ENCODE assay signal across 19 mouse cellular contexts in genomic region chr6:83447031-83447430, GRCm38 (mm10). TPM values are rescaled to one million over a fixed set of nuclear protein-coding genes. Genes with fewer than 3 reads are reported as not detected.
DNase-seq lines count a peak whose midpoint lies in the region; ATAC-seq and TF ChIP-seq lines count a peak whose summit lies in the region.
"Had no signal": no experiment of that assay in that cellular context is flagged by ENCODE, and none has a peak within 500 bp of the region (broad histone marks: within the 10 kb centered on the region; RNA-seq: fewer than 3 reads in every experiment).

No protein-coding gene starts in this region.

- peaks cover 98% of the 10 kb centered on the region for H3K4me1 ChIP-seq in heart, embryonic 10.5 days
- peaks cover 35% of the 10 kb centered on the region for H3K4me1 ChIP-seq in heart, adult 2 months (ENCODE audit: control insufficient read depth, insufficient read depth, low read length)
- peaks cover 60% of the 10 kb centered on the region for H3K4me1 ChIP-seq in limb, embryonic 14.5 days (ENCODE audit: control insufficient read depth, insufficient read depth, low read length)
- peaks cover 84% of the 10 kb centered on the region for H3K4me1 ChIP-seq in limb, embryonic 10.5 days
- peaks cover 99% of the 10 kb centered on the region for H3K4me1 ChIP-seq in liver, embryonic 13.5 days (replicated peaks)
- peaks cover 56% of the 10 kb centered on the region for H3K4me1 ChIP-seq in small intestine, adult 2 months (ENCODE audit: control insufficient read depth, insufficient read depth, insufficient read length, low read length)
- H3K4me1 ChIP-seq in neural tube, embryonic 15.5 days: peaks cover 84% of the 10 kb centered on the region

- TF ChIP-seq EP300 in heart, adult 2 months (IDR thresholded peaks at IDR 0.05; ENCODE audit: insufficient read depth, low read depth, low read length): no peak

- H3K4me3 ChIP-seq in heart, embryonic 10.5 days: no peak overlapping the region
- no peak overlapping the region for H3K4me3 ChIP-seq in heart, adult 2 months
- H3K4me3 ChIP-seq in limb, embryonic 14.5 days (replicated peaks; ENCODE audit: low read length): no peak overlapping the region
- no peak overlapping the region for H3K4me3 ChIP-seq in limb, embryonic 10.5 days
- H3K4me3 ChIP-seq in liver, embryonic 13.5 days (replicated peaks): no peak overlapping the region
- no peak overlapping the region for H3K4me3 ChIP-seq in small intestine, adult 2 months (ENCODE audit: low read depth, low read length)
- H3K4me3 ChIP-seq in neural tube, embryonic 15.5 days (replicated peaks): no peak overlapping the region
- H3K4me3 ChIP-seq: embryonic facial prominence, embryonic 13.5 days; forebrain, embryonic 13.5 days; hindbrain, embryonic 15.5 days had no signal

- peaks cover 5% of the 10 kb centered on the region; the same call in 1 of the 2 replicates for H3K79me2 ChIP-seq in heart, adult 2 months (replicated peaks; ENCODE audit: control insufficient read depth, insufficient read depth, low read length)

- H3K36me3 ChIP-seq in heart, embryonic 10.5 days: peaks cover 25% of the 10 kb centered on the region; the same call in 1 of the 2 replicates
- H3K36me3 ChIP-seq in heart, adult 2 months (ENCODE audit: control insufficient read depth, insufficient read depth, low read length): peaks cover 7% of the 10 kb centered on the region
- peaks cover 36% of the 10 kb centered on the region for H3K36me3 ChIP-seq in limb, embryonic 14.5 days (ENCODE audit: control insufficient read depth, insufficient read depth, low read length)
- H3K36me3 ChIP-seq in limb, embryonic 10.5 days: peaks cover 82% of the 10 kb centered on the region
- peaks cover 23% of the 10 kb centered on the region for H3K36me3 ChIP-seq in liver, embryonic 13.5 days
- H3K36me3 ChIP-seq in small intestine, adult 2 months (ENCODE audit: control insufficient read depth, insufficient read depth, low read length): no peaks in the 10 kb centered on the region; the same call in none of the 2 replicates
- 0 out of 2 replicates have a peak, but pooled peaks cover 8% of the 10 kb centered on the region for H3K36me3 ChIP-seq in neural tube, embryonic 15.5 days
- H3K36me3 ChIP-seq: hindbrain, embryonic 15.5 days had no signal

- H3K27me3 ChIP-seq in heart, embryonic 10.5 days (ENCODE audit: insufficient read depth, poor library complexity, severe bottlenecking): no peaks in the 10 kb centered on the region
- no peaks in the 10 kb centered on the region for H3K27me3 ChIP-seq in heart, adult 2 months (ENCODE audit: control insufficient read depth, insufficient read depth, low read length)
- H3K27me3 ChIP-seq in limb, embryonic 14.5 days (ENCODE audit: control insufficient read depth, insufficient read depth, low read length): no peaks in the 10 kb centered on the region
- no peaks in the 10 kb centered on the region for H3K27me3 ChIP-seq in limb, embryonic 10.5 days (ENCODE audit: low read depth, poor library complexity, severe bottlenecking)
- no peaks in the 10 kb centered on the region for H3K27me3 ChIP-seq in liver, embryonic 13.5 days
- H3K27me3 ChIP-seq in small intestine, adult 2 months (ENCODE audit: control insufficient read depth, insufficient read depth, low read length): no peaks in the 10 kb centered on the region
- no peaks in the 10 kb centered on the region for H3K27me3 ChIP-seq in neural tube, embryonic 15.5 days (replicated peaks)
- H3K27me3 ChIP-seq: embryonic facial prominence, embryonic 13.5 days; forebrain, embryonic 13.5 days; hindbrain, embryonic 15.5 days had no signal

- no peaks in the 10 kb centered on the region for H3K9me3 ChIP-seq in heart, embryonic 10.5 days
- H3K9me3 ChIP-seq in limb, embryonic 14.5 days (ENCODE audit: control insufficient read depth, low read length): no peaks in the 10 kb centered on the region
- H3K9me3 ChIP-seq in limb, embryonic 10.5 days (replicated peaks): no peaks in the 10 kb centered on the region
- H3K9me3 ChIP-seq in liver, embryonic 13.5 days (replicated peaks): no peaks in the 10 kb centered on the region
- no peaks in the 10 kb centered on the region for H3K9me3 ChIP-seq in neural tube, embryonic 15.5 days (replicated peaks)
- H3K9me3 ChIP-seq: embryonic facial prominence, embryonic 13.5 days; forebrain, embryonic 13.5 days; hindbrain, embryonic 15.5 days had no signal

- no peak for ATAC-seq in limb, embryonic 14.5 days (ENCODE audit: low FRiP score, low read depth)
- peak; percentile 17; the same call in 1 of the 2 replicates for ATAC-seq in liver, embryonic 13.5 days (ENCODE audit: low read depth)
- ATAC-seq in neural tube, embryonic 15.5 days (ENCODE audit: low FRiP score): no peak
- ATAC-seq: forebrain, embryonic 13.5 days; forebrain, postnatal 0 days had no signal

- H3K9ac ChIP-seq in heart, adult 2 months (ENCODE audit: low read depth, low read length): no peak overlapping the region
- H3K9ac ChIP-seq in limb, embryonic 14.5 days (ENCODE audit: low read depth, low read length, severe bottlenecking): no peak overlapping the region
- 0 out of 2 replicates have a peak overlapping the region, but pooled peaks have one; percentile 1 for H3K9ac ChIP-seq in liver, embryonic 13.5 days
- no peak overlapping the region for H3K9ac ChIP-seq in neural tube, embryonic 15.5 days (replicated peaks)
- H3K9ac ChIP-seq: embryonic facial prominence, embryonic 13.5 days; forebrain, embryonic 13.5 days; forebrain, postnatal 0 days; hindbrain, embryonic 15.5 days had no signal

- intact Hi-C loops in heart, adult 2 months (cut with DNase I): no loop called here

- 72% methylated on average over 7 of the region's 7 CpGs for WGBS in heart, embryonic 10.5 days
- WGBS in heart, adult 2 months: 74% methylated on average over 7 of the region's 7 CpGs
- 64% methylated on average over 7 of the region's 7 CpGs for WGBS in limb, embryonic 14.5 days
- WGBS in limb, embryonic 10.5 days: 72% methylated on average over 7 of the region's 7 CpGs
- 42% methylated on average over 7 of the region's 7 CpGs for WGBS in liver, embryonic 13.5 days (ENCODE audit: insufficient replicate concordance)
- 56% methylated on average over 7 of the region's 7 CpGs for WGBS in small intestine, adult 2 months
- WGBS in neural tube, embryonic 15.5 days: 79% methylated on average over 7 of the region's 7 CpGs

- no peak for TF ChIP-seq CTCF in heart, adult 2 months (IDR thresholded peaks at IDR 0.05)
- no peak for TF ChIP-seq CTCF in small intestine, adult 2 months (IDR thresholded peaks at IDR 0.05; ENCODE audit: extremely low read depth, insufficient read length, insufficient replicate concordance, low read depth, low read length)

- TF ChIP-seq POLR2A in heart, adult 2 months (IDR thresholded peaks at IDR 0.05; ENCODE audit: insufficient read depth, low read depth, low read length): no peak
- no peak for TF ChIP-seq POLR2A in limb, embryonic 14.5 days (IDR thresholded peaks at IDR 0.05; ENCODE audit: borderline replicate concordance, extremely low read depth, insufficient read depth, insufficient read length)
- no peak for TF ChIP-seq POLR2A in small intestine, adult 2 months (IDR thresholded peaks at IDR 0.05; ENCODE audit: low read depth, low read length)

- H3K4me2 ChIP-seq in limb, embryonic 14.5 days (replicated peaks; ENCODE audit: low read depth, low read length, severe bottlenecking): no peak overlapping the region
- H3K4me2 ChIP-seq in liver, embryonic 13.5 days: no peak overlapping the region
- H3K4me2 ChIP-seq in neural tube, embryonic 15.5 days: no peak overlapping the region
- H3K4me2 ChIP-seq: embryonic facial prominence, embryonic 13.5 days; forebrain, embryonic 13.5 days; heart, embryonic 11.5 days; hindbrain, embryonic 15.5 days had no signal

- no peak for DNase-seq in heart, embryonic 10.5 days (ENCODE audit: low spot score)
- DNase-seq in heart, adult 2 months: no peak
- DNase-seq in limb, embryonic 14.5 days (ENCODE audit: low spot score): peak; percentile 25
- DNase-seq in limb, embryonic 10.5 days (ENCODE audit: low spot score): no peak
- DNase-seq in liver, embryonic 13.5 days: no peak
- DNase-seq: adrenal gland, postnatal 10 days; cerebellum, adult 11 months; cerebellum, adult 8-10 months; cerebellum, postnatal 14 days; embryo, embryonic 11 days; forebrain, postnatal 0 days; gastrocnemius, postnatal 14 days; heart, postnatal 36 days had no signal

- 0 out of 2 replicates have a peak overlapping the region, but pooled peaks have one; percentile 13 for H3K27ac ChIP-seq in heart, embryonic 10.5 days
- H3K27ac ChIP-seq in heart, adult 2 months: no peak overlapping the region
- no peak overlapping the region for H3K27ac ChIP-seq in limb, embryonic 14.5 days (replicated peaks; ENCODE audit: low read depth, low read length)
- H3K27ac ChIP-seq in limb, embryonic 10.5 days: no peak overlapping the region
- peak overlapping the region; percentile 32; the same call in 1 of the 2 replicates for H3K27ac ChIP-seq in liver, embryonic 13.5 days
- H3K27ac ChIP-seq in small intestine, adult 2 months (ENCODE audit: insufficient read depth, low read depth, low read length): peak overlapping the region; percentile 78
- no peak overlapping the region for H3K27ac ChIP-seq in neural tube, embryonic 15.5 days (replicated peaks)
- H3K27ac ChIP-seq: embryonic facial prominence, embryonic 13.5 days; forebrain, embryonic 13.5 days; hindbrain, embryonic 15.5 days had no signal

RNA-seq across cellular contexts. Expression of gene Tet3, which starts 11.9 kb away (rescaled TPM):
- polyA plus RNA-seq in heart, embryonic 10.5 days (2016; fragmentation: Nextera tagmentation; extraction: Ambion mirVana): 29.8 and 31.3 TPM in 2 replicates
- total RNA-seq in heart, adult 2 months (2021): 10 to 100 TPM; 13.7 to 23.6 TPM
- 6.2 and 7.6 TPM in 2 replicates for polyA plus RNA-seq in heart, adult 2 months (2012; rRNA removed)
- 21.1 and 24.9 TPM in 2 replicates for polyA plus RNA-seq in limb, embryonic 14.5 days (2012; rRNA removed)
- 44.3 and 49.0 TPM in 2 replicates for polyA plus RNA-seq in limb, embryonic 14.5 days (2014; fragmentation: Nextera tagmentation; extraction: Ambion mirVana)
- 40.1 and 42.7 TPM in 2 replicates for polyA plus RNA-seq in limb, embryonic 10.5 days (2016; fragmentation: Nextera tagmentation; extraction: Ambion mirVana)
- polyA plus RNA-seq in liver, embryonic 13.5 days (2015; fragmentation: Nextera tagmentation; extraction: Ambion mirVana): 10.4 and 13.3 TPM in 2 replicates
- polyA plus RNA-seq in small intestine, adult 2 months (2012; rRNA removed): 9.0 and 15.4 TPM in 2 replicates
- 57.9 and 58.9 TPM in 2 replicates for polyA plus RNA-seq in neural tube, embryonic 15.5 days (2015; fragmentation: Nextera tagmentation; extraction: Ambion mirVana)

RNA-seq across cellular contexts. Expression of gene Dguok, which starts 59.7 kb away (rescaled TPM):
- 56.5 and 59.1 TPM in 2 replicates for polyA plus RNA-seq in heart, embryonic 10.5 days (2016; fragmentation: Nextera tagmentation; extraction: Ambion mirVana)
- 10 to 100 TPM; 32.4 to 33.7 TPM for total RNA-seq in heart, adult 2 months (2021)
- 48.1 and 67.3 TPM in 2 replicates for polyA plus RNA-seq in heart, adult 2 months (2012; rRNA removed)
- 89.0 and 104 TPM in 2 replicates for polyA plus RNA-seq in limb, embryonic 14.5 days (2012; rRNA removed)
- 77.0 and 87.0 TPM in 2 replicates for polyA plus RNA-seq in limb, embryonic 14.5 days (2014; fragmentation: Nextera tagmentation; extraction: Ambion mirVana)
- polyA plus RNA-seq in limb, embryonic 10.5 days (2016; fragmentation: Nextera tagmentation; extraction: Ambion mirVana): 58.0 and 69.5 TPM in 2 replicates
- 25.3 and 29.1 TPM in 2 replicates for polyA plus RNA-seq in liver, embryonic 13.5 days (2015; fragmentation: Nextera tagmentation; extraction: Ambion mirVana)
- 12.4 and 19.7 TPM in 2 replicates for polyA plus RNA-seq in small intestine, adult 2 months (2012; rRNA removed)
- 74.3 and 74.4 TPM in 2 replicates for polyA plus RNA-seq in neural tube, embryonic 15.5 days (2015; fragmentation: Nextera tagmentation; extraction: Ambion mirVana)

Comparison
In these comparisons a context has a peak if more than half of its experiments do, and no peak if none do; other contexts are left out.
1. H3K27ac ChIP-seq: peak in heart, embryonic 10.5 days (single experiment), liver, embryonic 13.5 days (single experiment) and small intestine, adult 2 months (single experiment); none in heart, adult 2 months (single experiment), limb, embryonic 14.5 days (single experiment), limb, embryonic 10.5 days (single experiment) and neural tube, embryonic 15.5 days (single experiment).